Mouse (Mus musculus): ENCODE measurements around the gene Eif3i. TPM values are rescaled to one million over a fixed set of nuclear protein-coding genes. Genes with fewer than 3 reads are reported as not detected.
A peak's percentile ranks its signal among the peaks of the same experiment; 100 is the strongest.
"Not testable (repeated sequence)": the region's sequence is repeated elsewhere in the genome, so short reads cannot be mapped to it uniquely, and the experiment has no call there.

Eif3i gene
- total and polyA plus RNA-seq, 3 experiments = 396 to 766 (median 730) TPM

- H3K9ac ChIP-seq (ENCODE audit: control insufficient read depth, low read depth, low read length, poor library complexity, severe bottlenecking); DNase-seq (ENCODE audit: low read depth, low spot score); H3K36me3 ChIP-seq (ENCODE audit: control insufficient read depth in 1 of 2, insufficient read depth in 2 of 2, low read length in 2 of 2); H3K4me3 ChIP-seq (ENCODE audit: control insufficient read depth in 1 of 2, insufficient read depth in 1 of 2, low read depth in 2 of 2, low read length in 2 of 2); H3K27ac ChIP-seq (ENCODE audit: control insufficient read depth, low read depth, low read length); H3K27me3 ChIP-seq (ENCODE audit: control insufficient read depth in 1 of 2, insufficient read depth in 2 of 2, low read length in 2 of 2); H3K79me2 ChIP-seq (ENCODE audit: control insufficient read depth, insufficient read depth, low read length, poor library complexity); H3K9me3 ChIP-seq (replicated peaks; ENCODE audit: insufficient read depth, low read length): not testable (repeated sequence)
- peak; percentile 66 for TF ChIP-seq ZNF384 (IDR thresholded peaks at IDR 0.05; ENCODE audit: low read depth, low read length)
- peaks cover 0 to 15% of the 10 kb centered on the region in 2 experiments; a peak in 2 of 4 replicates for H3K4me1 ChIP-seq (ENCODE audit: control insufficient read depth in 1 of 2, insufficient read depth in 2 of 2, low read length in 2 of 2)
Measured at GRCm38 (mm10) chr4:129554512-129554911, 45.9 kb downstream of the Eif3i start.

DNA sequence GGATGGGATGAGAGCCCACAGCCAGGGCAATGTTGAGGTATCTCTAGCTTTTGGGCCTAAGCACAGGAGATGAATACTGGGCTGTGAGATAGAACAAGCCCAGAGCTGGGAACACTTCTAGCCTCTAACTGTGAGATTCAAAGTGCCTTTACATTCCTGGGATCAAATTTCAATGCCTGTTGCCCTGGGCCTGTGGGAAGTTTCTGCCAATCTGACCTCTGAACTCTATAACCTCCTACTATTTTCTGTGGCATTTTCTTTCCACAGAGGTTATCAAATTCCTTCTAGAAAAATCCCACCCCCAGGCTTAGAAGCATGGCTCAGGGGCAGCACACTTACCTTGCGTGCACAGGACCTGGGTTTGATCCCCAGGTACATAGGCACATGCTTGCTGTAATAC lies 50.2 kb downstream of the Eif3i start:
- Histone ChIP-seq H3K9ac (ENCODE audit: control insufficient read depth, low read depth, low read length, poor library complexity, severe bottlenecking) (no peak overlapping the region), H3K36me3 (ENCODE audit: control insufficient read depth in 1 of 2, insufficient read depth in 2 of 2, low read length in 2 of 2) (peaks cover 0 to 19% of the 10 kb centered on the region in 2 experiments; a peak in 2 of 4 replicates), H3K27me3 (ENCODE audit: control insufficient read depth in 1 of 2, insufficient read depth in 2 of 2, low read length in 2 of 2) (no peaks in the 10 kb centered on the region), H3K79me2 (ENCODE audit: control insufficient read depth, insufficient read depth, low read length, poor library complexity) (no peaks in the 10 kb centered on the region), H3K9me3 (replicated peaks; ENCODE audit: insufficient read depth, low read length) (no peaks in the 10 kb centered on the region), H3K4me3 (ENCODE audit: control insufficient read depth in 1 of 2, insufficient read depth in 1 of 2, low read depth in 2 of 2, low read length in 2 of 2) (no peak overlapping the region), H3K27ac (ENCODE audit: control insufficient read depth, low read depth, low read length) (no peak overlapping the region), H3K4me1 (ENCODE audit: control insufficient read depth in 1 of 2, insufficient read depth in 2 of 2, low read length in 2 of 2) (peaks cover 8 to 18% of the 10 kb centered on the region in 2 experiments)
- DNase-seq (ENCODE audit: low read depth, low spot score) = no peak
- TF ChIP-seq E2F4 (IDR thresholded peaks at IDR 0.05; ENCODE audit: borderline replicate concordance, low read depth, low read length) (no peak), TCF12 (IDR thresholded peaks at IDR 0.05; ENCODE audit: low read depth, low read length) (no peak), BHLHE40 (IDR thresholded peaks at IDR 0.05; ENCODE audit: borderline replicate concordance, low read depth, low read length) (no peak), USF2 (IDR thresholded peaks at IDR 0.05; ENCODE audit: borderline replicate concordance in 1 of 2, insufficient read depth in 1 of 2, low read depth in 1 of 2, low read length in 2 of 2) (no peak), RAD21 (IDR thresholded peaks at IDR 0.05; ENCODE audit: low read depth, low read length) (no peak), NRF1 (IDR thresholded peaks at IDR 0.05; ENCODE audit: insufficient read depth, low read depth, low read length, poor library complexity, severe bottlenecking) (no peak), MXI1 (IDR thresholded peaks at IDR 0.05; ENCODE audit: low read depth, low read length) (no peak), MYB (IDR thresholded peaks at IDR 0.05; ENCODE audit: low read depth, low read length) (no peak), HCFC1 (IDR thresholded peaks at IDR 0.05; ENCODE audit: low read depth, low read length) (no peak), CHD1 (IDR thresholded peaks at IDR 0.05; ENCODE audit: low read depth, low read length) (no peak)

GRCm38 (mm10) chr4:129549306-129549705 lies 51.1 kb downstream of the Eif3i start:
- Histone ChIP-seq H3K9me3 (replicated peaks; ENCODE audit: insufficient read depth, low read length) (no peaks in the 10 kb centered on the region), H3K36me3 (ENCODE audit: control insufficient read depth in 1 of 2, insufficient read depth in 2 of 2, low read length in 2 of 2) (peaks cover 0 to 17% of the 10 kb centered on the region in 2 experiments; a peak in 2 of 4 replicates), H3K27me3 (ENCODE audit: control insufficient read depth in 1 of 2, insufficient read depth in 2 of 2, low read length in 2 of 2) (no peaks in the 10 kb centered on the region), H3K4me3 (ENCODE audit: control insufficient read depth in 1 of 2, insufficient read depth in 1 of 2, low read depth in 2 of 2, low read length in 2 of 2) (no peak overlapping the region), H3K4me1 (ENCODE audit: control insufficient read depth in 1 of 2, insufficient read depth in 2 of 2, low read length in 2 of 2) (peaks cover 8 to 14% of the 10 kb centered on the region in 2 experiments), H3K79me2 (ENCODE audit: control insufficient read depth, insufficient read depth, low read length, poor library complexity) (no peaks in the 10 kb centered on the region), H3K9ac (ENCODE audit: control insufficient read depth, low read depth, low read length, poor library complexity, severe bottlenecking) (no peak overlapping the region), H3K27ac (ENCODE audit: control insufficient read depth, low read depth, low read length) (no peak overlapping the region)
- peak; percentile 69 for DNase-seq (ENCODE audit: low read depth, low spot score)
- TF ChIP-seq CTCF (IDR thresholded peaks at IDR 0.05 in 2 of 3, conservative IDR thresholded peaks at IDR 0.05 in 1 of 3; ENCODE audit: control insufficient read depth in 1 of 3, insufficient read depth in 1 of 3, low read depth in 2 of 3, low read length in 3 of 3, poor library complexity in 1 of 3, severe bottlenecking in 1 of 3) (peak; percentile 36 to 69 (median 63)), MAZ (IDR thresholded peaks at IDR 0.05; ENCODE audit: low read depth, low read length) (no peak), USF2 (IDR thresholded peaks at IDR 0.05; ENCODE audit: borderline replicate concordance in 1 of 2, insufficient read depth in 1 of 2, low read depth in 1 of 2, low read length in 2 of 2) (no peak), ZC3H11A (IDR thresholded peaks at IDR 0.05; ENCODE audit: low read depth, low read length) (0 out of 2 replicates have a peak, but pooled peaks have one; percentile 17), USF1 (IDR thresholded peaks at IDR 0.05; ENCODE audit: low read depth, low read length) (no peak), ZNF384 (IDR thresholded peaks at IDR 0.05; ENCODE audit: low read depth, low read length) (0 out of 2 replicates have a peak, but pooled peaks have one; percentile 41), SMC3 (IDR thresholded peaks at IDR 0.05; ENCODE audit: low read depth, low read length) (peak; percentile 47), MYB (IDR thresholded peaks at IDR 0.05; ENCODE audit: low read depth, low read length) (no peak), RAD21 (IDR thresholded peaks at IDR 0.05; ENCODE audit: low read depth, low read length) (peak; percentile 40)
